Mouse (Mus musculus): ENCODE results near the gene Tbl2. TPM values are rescaled to one million over a fixed set of nuclear protein-coding genes. Genes with fewer than 3 reads are reported as not detected.

Gene Tbl2
- polyA plus RNA-seq, 1 experiment from 2014 or later: 20.6 TPM

- Histone ChIP-seq H3K9me3 (ENCODE audit: control insufficient read depth, low read length) (no peaks in the 10 kb centered on the region), H3K27me3 (ENCODE audit: control insufficient read depth, insufficient read depth, low read depth, low read length) (no peaks in the 10 kb centered on the region), H3K4me2 (ENCODE audit: low read depth, low read length) (no peak overlapping the region), H3K9ac (ENCODE audit: low read length) (no peak overlapping the region), H3K4me1 (replicated peaks; ENCODE audit: control insufficient read depth, insufficient read depth, low read length) (0 out of 2 replicates have a peak, but pooled peaks cover under 1% of the 10 kb centered on the region), H3K4me3 (ENCODE audit: low read length) (no peak overlapping the region), H3K27ac (ENCODE audit: low read length) (no peak overlapping the region), H3K36me3 (ENCODE audit: control insufficient read depth, insufficient read depth, low read length) (peaks cover 17% of the 10 kb centered on the region)
- 67% methylated on average over 6 of the region's 6 CpGs for WGBS
- no peak for ATAC-seq (ENCODE audit: low read depth)
Measured at GRCm38 (mm10) chr5:135162821-135163220, 13.4 kb downstream of the Tbl2 start.

- Histone ChIP-seq H3K9me3 (ENCODE audit: control insufficient read depth, low read length) (no peaks in the 10 kb centered on the region), H3K27ac (ENCODE audit: low read length) (no peak overlapping the region), H3K27me3 (ENCODE audit: control insufficient read depth, insufficient read depth, low read depth, low read length) (no peaks in the 10 kb centered on the region), H3K9ac (ENCODE audit: low read length) (no peak overlapping the region), H3K4me3 (ENCODE audit: low read length) (no peak overlapping the region), H3K4me2 (ENCODE audit: low read depth, low read length) (no peak overlapping the region), H3K4me1 (replicated peaks; ENCODE audit: control insufficient read depth, insufficient read depth, low read length) (peaks cover 10% of the 10 kb centered on the region), H3K36me3 (ENCODE audit: control insufficient read depth, insufficient read depth, low read length) (peaks cover 3% of the 10 kb centered on the region)
- ATAC-seq (ENCODE audit: low read depth): no peak
- WGBS: 76% methylated on average over 4 of the region's 4 CpGs
Measured at GRCm38 (mm10) chr5:135166909-135167308, 17.5 kb downstream of the Tbl2 start.

GRCm38 (mm10) chr5:135167469-135167868 lies 18.0 kb downstream of the Tbl2 start:
- Histone ChIP-seq H3K9ac (ENCODE audit: low read length) (no peak overlapping the region), H3K4me1 (replicated peaks; ENCODE audit: control insufficient read depth, insufficient read depth, low read length) (peaks cover 10% of the 10 kb centered on the region), H3K27ac (ENCODE audit: low read length) (no peak overlapping the region), H3K4me2 (ENCODE audit: low read depth, low read length) (no peak overlapping the region), H3K27me3 (ENCODE audit: control insufficient read depth, insufficient read depth, low read depth, low read length) (no peaks in the 10 kb centered on the region), H3K9me3 (ENCODE audit: control insufficient read depth, low read length) (no peaks in the 10 kb centered on the region), H3K4me3 (ENCODE audit: low read length) (no peak overlapping the region), H3K36me3 (ENCODE audit: control insufficient read depth, insufficient read depth, low read length) (peaks cover 8% of the 10 kb centered on the region)
- 91% methylated on average over 4 of the region's 4 CpGs for WGBS
- no peak for ATAC-seq (ENCODE audit: low read depth)

- Histone ChIP-seq H3K27me3 (ENCODE audit: control insufficient read depth, insufficient read depth, low read depth, low read length) (no peaks in the 10 kb centered on the region), H3K27ac (ENCODE audit: low read length) (peak within 1 kb of the TSS; percentile 98), H3K36me3 (ENCODE audit: control insufficient read depth, insufficient read depth, low read length) (peaks cover 13% of the 10 kb centered on the region), H3K9ac (ENCODE audit: low read length) (peak within 1 kb of the TSS; percentile 91), H3K4me3 (ENCODE audit: low read length) (peak within 1 kb of the TSS; percentile 78), H3K4me2 (ENCODE audit: low read depth, low read length) (peak within 1 kb of the TSS; percentile 80), H3K9me3 (ENCODE audit: control insufficient read depth, low read length) (no peaks in the 10 kb centered on the region), H3K4me1 (replicated peaks; ENCODE audit: control insufficient read depth, insufficient read depth, low read length) (peaks cover 10% of the 10 kb centered on the region)
- 2% methylated on average over 88 of the region's 95 CpGs for WGBS
- peak; percentile 98 for ATAC-seq (ENCODE audit: low read depth)
Measured at GRCm38 (mm10) chr5:135168063-135169062, 18.9 kb downstream of the Tbl2 start, which contains the start of gene Bcl7b. TSS of gene Bcl7b (plus strand) at chr5:135168283.

GRCm38 (mm10) chr5:135169479-135169878 lies 20.0 kb downstream of the Tbl2 start:
- 92% methylated on average over 5 of the region's 5 CpGs for whole genome bisulfite sequencing
- Histone ChIP-seq H3K36me3 (ENCODE audit: control insufficient read depth, insufficient read depth, low read length) (peaks cover 16% of the 10 kb centered on the region), H3K4me1 (replicated peaks; ENCODE audit: control insufficient read depth, insufficient read depth, low read length) (peaks cover 10% of the 10 kb centered on the region), H3K27me3 (ENCODE audit: control insufficient read depth, insufficient read depth, low read depth, low read length) (no peaks in the 10 kb centered on the region), H3K27ac (ENCODE audit: low read length) (no peak overlapping the region; the same call in 1 of the 2 replicates), H3K9me3 (ENCODE audit: control insufficient read depth, low read length) (no peaks in the 10 kb centered on the region), H3K4me3 (ENCODE audit: low read length) (peak overlapping the region; percentile 78), H3K4me2 (ENCODE audit: low read depth, low read length) (peak overlapping the region; percentile 80), H3K9ac (ENCODE audit: low read length) (peak overlapping the region; percentile 67)
- no peak for ATAC-seq (ENCODE audit: low read depth)

- no peaks in the 10 kb centered on the region for H3K9me3 ChIP-seq (ENCODE audit: control insufficient read depth, low read length)
- no peak overlapping the region for H3K27ac ChIP-seq (ENCODE audit: low read length)
- H3K9ac ChIP-seq (ENCODE audit: low read length): no peak overlapping the region
- H3K36me3 ChIP-seq (ENCODE audit: control insufficient read depth, insufficient read depth, low read length): peaks cover 20% of the 10 kb centered on the region
- ATAC-seq (ENCODE audit: low read depth): no peak
- H3K4me2 ChIP-seq (ENCODE audit: low read depth, low read length): no peak overlapping the region
- H3K4me1 ChIP-seq (replicated peaks; ENCODE audit: control insufficient read depth, insufficient read depth, low read length): peaks cover 10% of the 10 kb centered on the region
- H3K27me3 ChIP-seq (ENCODE audit: control insufficient read depth, insufficient read depth, low read depth, low read length): no peaks in the 10 kb centered on the region
- H3K4me3 ChIP-seq (ENCODE audit: low read length): no peak overlapping the region
- WGBS: 94% methylated on average over 6 of the region's 6 CpGs
Measured at GRCm38 (mm10) chr5:135171688-135172220, 22.3 kb downstream of the Tbl2 start.

GRCm38 (mm10) chr5:135172986-135173385 lies 23.5 kb downstream of the Tbl2 start:
- Histone ChIP-seq H3K4me2 (ENCODE audit: low read depth, low read length) (no peak overlapping the region), H3K4me3 (ENCODE audit: low read length) (no peak overlapping the region), H3K27me3 (ENCODE audit: control insufficient read depth, insufficient read depth, low read depth, low read length) (no peaks in the 10 kb centered on the region), H3K36me3 (ENCODE audit: control insufficient read depth, insufficient read depth, low read length) (peaks cover 28% of the 10 kb centered on the region), H3K9me3 (ENCODE audit: control insufficient read depth, low read length) (no peaks in the 10 kb centered on the region), H3K4me1 (replicated peaks; ENCODE audit: control insufficient read depth, insufficient read depth, low read length) (peaks cover 8% of the 10 kb centered on the region), H3K9ac (ENCODE audit: low read length) (no peak overlapping the region), H3K27ac (ENCODE audit: low read length) (no peak overlapping the region)
- no peak for ATAC-seq (ENCODE audit: low read depth)
- WGBS: 91% methylated on average over 5 of the region's 5 CpGs

GRCm38 (mm10) chr5:135175086-135175485 lies 25.6 kb downstream of the Tbl2 start:
- H3K9me3 ChIP-seq (ENCODE audit: control insufficient read depth, low read length): no peaks in the 10 kb centered on the region
- no peak for ATAC-seq (ENCODE audit: low read depth)
- no peak overlapping the region for H3K9ac ChIP-seq (ENCODE audit: low read length)
- H3K4me2 ChIP-seq (ENCODE audit: low read depth, low read length): no peak overlapping the region
- no peaks in the 10 kb centered on the region for H3K4me1 ChIP-seq (replicated peaks; ENCODE audit: control insufficient read depth, insufficient read depth, low read length)
- H3K36me3 ChIP-seq (ENCODE audit: control insufficient read depth, insufficient read depth, low read length): peaks cover 43% of the 10 kb centered on the region
- no peaks in the 10 kb centered on the region for H3K27me3 ChIP-seq (ENCODE audit: control insufficient read depth, insufficient read depth, low read depth, low read length)
- H3K27ac ChIP-seq (ENCODE audit: low read length): no peak overlapping the region
- no peak overlapping the region for H3K4me3 ChIP-seq (ENCODE audit: low read length)

- Histone ChIP-seq H3K9me3 (ENCODE audit: control insufficient read depth, low read length) (no peaks in the 10 kb centered on the region), H3K36me3 (ENCODE audit: control insufficient read depth, insufficient read depth, low read length) (peaks cover 44% of the 10 kb centered on the region), H3K4me3 (ENCODE audit: low read length) (no peak overlapping the region), H3K4me1 (replicated peaks; ENCODE audit: control insufficient read depth, insufficient read depth, low read length) (peaks cover 3% of the 10 kb centered on the region; the same call in 1 of the 2 replicates), H3K9ac (ENCODE audit: low read length) (no peak overlapping the region), H3K27ac (ENCODE audit: low read length) (no peak overlapping the region), H3K4me2 (ENCODE audit: low read depth, low read length) (no peak overlapping the region), H3K27me3 (ENCODE audit: control insufficient read depth, insufficient read depth, low read depth, low read length) (no peaks in the 10 kb centered on the region)
- ATAC-seq (ENCODE audit: low read depth): no peak
- 77% methylated on average over 3 of the region's 3 CpGs for WGBS
Measured at GRCm38 (mm10) chr5:135178523-135178922, 29.1 kb downstream of the Tbl2 start.
